Mouse (Mus musculus) limb, embryonic 11.5 days (tissue): ENCODE results near the gene Topbp1. TPM values are rescaled to one million over a fixed set of nuclear protein-coding genes. Genes with fewer than 3 reads are reported as not detected.

ENCODE experiments used
- ATAC-seq: fragments of 200-750 bp; cut with Nextera tagmentation; 2 replicates; pipeline ENCODE4 v1.8.0; 2017; ENCODE audit warnings: low read depth; ENCODE audit not compliant: insufficient number of reproducible peaks, low FRiP score, low TSS enrichment
- DNase-seq: peaks from one replicate; pipeline ENCODE4 v3.0.0-alpha.2; 2015; ENCODE audit warnings: low spot score
- H3K27ac ChIP-seq: fragments of 300-500 bp; sonication (generic); replicated peaks from 2 replicates; pipeline ENCODE4 v1.5.1; 2014; ENCODE audit warnings: low read depth, mild to moderate bottlenecking, low read length
- H3K27me3 ChIP-seq: fragments of 300-500 bp; sonication (generic); 2 replicates; pipeline ENCODE4 v1.6.1; 2014; ENCODE audit warnings: mild to moderate bottlenecking, low read length, mixed read lengths; ENCODE audit not compliant: control insufficient read depth, insufficient read depth
- H3K36me3 ChIP-seq: fragments of 300-500 bp; sonication (generic); 2 replicates; pipeline ENCODE4 v1.6.1; 2014; ENCODE audit warnings: mild to moderate bottlenecking, low read length, moderate library complexity, mixed read lengths; ENCODE audit not compliant: control insufficient read depth, insufficient read depth
- H3K4me1 ChIP-seq: fragments of 300-500 bp; sonication (generic); 2 replicates; pipeline ENCODE4 v1.6.1; 2014; ENCODE audit warnings: low read length, mixed read lengths; ENCODE audit not compliant: control insufficient read depth, insufficient read depth
- H3K4me2 ChIP-seq: fragments of 300-500 bp; sonication (generic); 2 replicates; pipeline ENCODE4 v1.6.1; 2014; ENCODE audit warnings: low read depth, mild to moderate bottlenecking, moderate library complexity; ENCODE audit not compliant: severe bottlenecking
- H3K4me3 ChIP-seq: fragments of 300-500 bp; sonication (generic); 2 replicates; pipeline ENCODE4 v1.5.1; 2014; ENCODE audit warnings: low read depth, low read length
- H3K9ac ChIP-seq: fragments of 300-500 bp; sonication (generic); 2 replicates; pipeline ENCODE4 v1.6.1; 2014; ENCODE audit warnings: mild to moderate bottlenecking, low read length
- H3K9me3 ChIP-seq: fragments of 300-500 bp; sonication (generic); 2 replicates; pipeline ENCODE4 v1.6.1; 2016; ENCODE audit warnings: low read length; ENCODE audit not compliant: control insufficient read depth
- WGBS: fragments of 180-500 bp; shearing (Covaris S2); extraction: QIAGEN DNeasy Blood & Tissue Kit; methylation state at CpG from one replicate; pipeline ENCODE4 v1.1.7; 2014; 5-methylcytosine and 5-hydroxymethylcytosine counted together
- polyA plus RNA-seq: library from polyadenylated mRNA; unstranded; fragments of >200 nt; fragmentation: Nextera tagmentation; extraction: Ambion mirVana; gene quantifications from 2 replicates; pipeline ENCODE4 v1.2.1, GENCODE M21; 2014

Topbp1 gene
- polyA plus RNA-seq, 1 experiment from 2014 or later: 83.1 TPM

GRCm38 (mm10) chr9:103384141-103384796 is 79.3 kb downstream of the Topbp1 start:
- Histone ChIP-seq H3K9me3 (no peaks in the 10 kb centered on the region), H3K4me1 (peaks cover 10% of the 10 kb centered on the region), H3K27me3 (no peaks in the 10 kb centered on the region), H3K27ac (no peak overlapping the region), H3K36me3 (no peaks in the 10 kb centered on the region), H3K4me3 (no peak overlapping the region), H3K4me2 (no peak overlapping the region), H3K9ac (no peak overlapping the region)
- 72% methylated on average over 4 of the region's 4 CpGs for WGBS
- DNase-seq (no peak), ATAC-seq (no peak)

GRCm38 (mm10) chr9:103385600-103385999 is 80.6 kb downstream of the Topbp1 start:
- WGBS: 9% methylated on average over 1 of the region's 1 CpGs

GRCm38 (mm10) chr9:103386573-103386972 is 81.6 kb downstream of the Topbp1 start:
- peak; percentile 39 for DNase-seq
- no peaks in the 10 kb centered on the region for H3K36me3 ChIP-seq
- no peaks in the 10 kb centered on the region; the same call in 1 of the 2 replicates for H3K27me3 ChIP-seq
- ATAC-seq: no peak
- peak overlapping the region; percentile 62; the same call in 1 of the 2 replicates for H3K27ac ChIP-seq
- WGBS: 20% methylated on average over 5 of the region's 5 CpGs
- H3K4me1 ChIP-seq: peaks cover 10% of the 10 kb centered on the region
- H3K4me3 ChIP-seq: no peak overlapping the region
- H3K4me2 ChIP-seq: no peak overlapping the region
- H3K9me3 ChIP-seq: no peaks in the 10 kb centered on the region
- no peak overlapping the region for H3K9ac ChIP-seq

More at GRCm38 (mm10) chr9:103385600-103385999, 80.6 kb downstream of the Topbp1 start:
- Histone ChIP-seq H3K4me1 (peaks cover 10% of the 10 kb centered on the region), H3K27ac (no peak overlapping the region), H3K4me3 (no peak overlapping the region), H3K9ac (no peak overlapping the region), H3K27me3 (no peaks in the 10 kb centered on the region), H3K36me3 (no peaks in the 10 kb centered on the region), H3K4me2 (no peak overlapping the region), H3K9me3 (no peaks in the 10 kb centered on the region)
- ATAC-seq: no peak
- no peak for DNase-seq

GRCm38 (mm10) chr9:103387011-103387653 is 82.1 kb downstream of the Topbp1 start:
- Histone ChIP-seq H3K9me3 (no peaks in the 10 kb centered on the region), H3K36me3 (no peaks in the 10 kb centered on the region), H3K4me2 (no peak overlapping the region), H3K4me1 (peaks cover 10% of the 10 kb centered on the region), H3K4me3 (no peak overlapping the region), H3K27me3 (no peaks in the 10 kb centered on the region; the same call in 1 of the 2 replicates), H3K27ac (peak overlapping the region; percentile 62; the same call in 1 of the 2 replicates), H3K9ac (no peak overlapping the region)
- ATAC-seq (no peak), DNase-seq (no peak)
- WGBS: 65% methylated on average over 10 of the region's 10 CpGs

GRCm38 (mm10) chr9:103389261-103389660 is 84.2 kb downstream of the Topbp1 start:
- no peak for DNase-seq
- WGBS: 97% methylated on average over 6 of the region's 6 CpGs
- H3K4me3 ChIP-seq: no peak overlapping the region

GRCm38 (mm10) chr9:103391796-103392372 is 86.9 kb downstream of the Topbp1 start:
- WGBS: 80% methylated on average over 6 of the region's 6 CpGs
- DNase-seq: no peak
- Histone ChIP-seq H3K4me3 (no peak overlapping the region), H3K4me1 (peaks cover 6% of the 10 kb centered on the region), H3K27ac (no peak overlapping the region), H3K4me2 (no peak overlapping the region), H3K9ac (no peak overlapping the region), H3K9me3 (no peaks in the 10 kb centered on the region), H3K27me3 (peaks cover 10% of the 10 kb centered on the region), H3K36me3 (no peaks in the 10 kb centered on the region)
- no peak for ATAC-seq

More at GRCm38 (mm10) chr9:103389261-103389660, 84.2 kb downstream of the Topbp1 start:
- Histone ChIP-seq H3K36me3 (no peaks in the 10 kb centered on the region), H3K9me3 (no peaks in the 10 kb centered on the region), H3K4me2 (no peak overlapping the region), H3K27me3 (peaks cover 8% of the 10 kb centered on the region), H3K27ac (no peak overlapping the region), H3K4me1 (peaks cover 10% of the 10 kb centered on the region), H3K9ac (no peak overlapping the region)
- no peak for ATAC-seq

GRCm38 (mm10) chr9:103393256-103393655 is 88.2 kb downstream of the Topbp1 start:
- Histone ChIP-seq H3K4me2 (no peak overlapping the region), H3K4me1 (no peaks in the 10 kb centered on the region), H3K9me3 (no peaks in the 10 kb centered on the region), H3K27ac (no peak overlapping the region), H3K36me3 (no peaks in the 10 kb centered on the region), H3K4me3 (no peak overlapping the region), H3K9ac (no peak overlapping the region), H3K27me3 (peaks cover 10% of the 10 kb centered on the region)
- no peak for DNase-seq
- 85% methylated on average over 11 of the region's 11 CpGs for WGBS
- no peak for ATAC-seq

GRCm38 (mm10) chr9:103398509-103399157 is 93.6 kb downstream of the Topbp1 start:
- no peak overlapping the region for H3K4me3 ChIP-seq
- WGBS: 24% methylated on average over 21 of the region's 21 CpGs
- ATAC-seq (peak; percentile 84), DNase-seq (peak; percentile 79)
- no peak overlapping the region for H3K27ac ChIP-seq
- no peaks in the 10 kb centered on the region for H3K9me3 ChIP-seq
- 0 out of 2 replicates have a peak, but pooled peaks cover 3% of the 10 kb centered on the region for H3K4me1 ChIP-seq
- H3K27me3 ChIP-seq: peaks cover 6% of the 10 kb centered on the region; the same call in 1 of the 2 replicates
- no peaks in the 10 kb centered on the region for H3K36me3 ChIP-seq
- H3K4me2 ChIP-seq: no peak overlapping the region
- no peak overlapping the region for H3K9ac ChIP-seq
